In genomic region chrX:103555041-103555986, GRCm38 (mm10) we compare ENCODE assay signal across 8 mouse cellular contexts.
DNase-seq lines count a peak whose midpoint lies in the region; ATAC-seq and TF ChIP-seq lines count a peak whose summit lies in the region.
"Not testable (repeated sequence)": the region's sequence is repeated elsewhere in the genome, so short reads cannot be mapped to it uniquely, and the experiment has no call there.

No protein-coding gene starts in this region.

- H3K4me2 ChIP-seq in embryonic facial prominence, embryonic 13.5 days; heart, embryonic 11.5 days; intestine, embryonic 15.5 days (replicated peaks); lung, postnatal 0 days (replicated peaks; ENCODE audit: low read depth, low read length); midbrain, postnatal 0 days (ENCODE audit: low read depth, low read length, poor library complexity, severe bottlenecking): not testable (repeated sequence)

- TF ChIP-seq CTCF in MEL (IDR thresholded peaks at IDR 0.05 in 2 of 3, conservative IDR thresholded peaks at IDR 0.05 in 1 of 3; ENCODE audit: control insufficient read depth in 1 of 3, insufficient read depth in 1 of 3, low read depth in 2 of 3, low read length in 3 of 3, poor library complexity in 1 of 3, severe bottlenecking in 1 of 3); lung, postnatal 0 days (IDR thresholded peaks at IDR 0.05); midbrain, postnatal 0 days (IDR thresholded peaks at IDR 0.05): not testable (repeated sequence)

- H3K4me3 ChIP-seq in MEL (ENCODE audit: control insufficient read depth in 1 of 2, insufficient read depth in 1 of 2, low read depth in 2 of 2, low read length in 2 of 2); embryonic facial prominence, embryonic 13.5 days; heart, embryonic 11.5 days (ENCODE audit: low read depth, low read length); intestine, embryonic 15.5 days (replicated peaks); limb, embryonic 10.5 days; lung, postnatal 0 days (ENCODE audit: low read depth, low read length); midbrain, postnatal 0 days (ENCODE audit: low read depth, low read length): not testable (repeated sequence)

- peak; percentile 78 for ATAC-seq in embryonic facial prominence, embryonic 13.5 days (ENCODE audit: insufficient number of reproducible peaks, insufficient read depth, low FRiP score, low TSS enrichment, low read depth)
- ATAC-seq in heart, embryonic 11.5 days (replicated peaks; ENCODE audit: insufficient number of reproducible peaks, low FRiP score, low TSS enrichment): peak; percentile 75
- peak; percentile 68 for ATAC-seq in intestine, embryonic 15.5 days
- ATAC-seq in lung, postnatal 0 days: peak; percentile 13; the same call in 1 of the 2 replicates
- peak; percentile 93 for ATAC-seq in midbrain, postnatal 0 days (ENCODE audit: low FRiP score)

- H3K27me3 ChIP-seq in MEL (ENCODE audit: control insufficient read depth in 1 of 2, insufficient read depth in 2 of 2, low read length in 2 of 2); embryonic facial prominence, embryonic 13.5 days; heart, embryonic 11.5 days (ENCODE audit: control insufficient read depth, insufficient read depth, low read length); intestine, embryonic 15.5 days (replicated peaks); limb, embryonic 10.5 days (ENCODE audit: low read depth, poor library complexity, severe bottlenecking); lung, postnatal 0 days (replicated peaks; ENCODE audit: insufficient read depth, low read length); midbrain, postnatal 0 days (ENCODE audit: insufficient read depth, low read length); splenic B cell, adult 2 months (ENCODE audit: control insufficient read depth, insufficient read depth, low read length, poor library complexity, severe bottlenecking): not testable (repeated sequence)

- H3K9ac ChIP-seq in MEL (ENCODE audit: control insufficient read depth, low read depth, low read length, poor library complexity, severe bottlenecking); embryonic facial prominence, embryonic 13.5 days; heart, embryonic 11.5 days (ENCODE audit: low read depth, low read length); intestine, embryonic 15.5 days; lung, postnatal 0 days (replicated peaks; ENCODE audit: low read depth); midbrain, postnatal 0 days (replicated peaks; ENCODE audit: low read length, poor library complexity, severe bottlenecking): not testable (repeated sequence)

- not testable (repeated sequence) for TF ChIP-seq RAD21 in MEL (IDR thresholded peaks at IDR 0.05; ENCODE audit: low read depth, low read length)

- not testable (repeated sequence) for H3K27ac ChIP-seq in MEL (ENCODE audit: control insufficient read depth, low read depth, low read length); embryonic facial prominence, embryonic 13.5 days; intestine, embryonic 15.5 days; lung, postnatal 0 days (ENCODE audit: low read length)
- peak overlapping the region; percentile 66; the same call in 1 of the 2 replicates for H3K27ac ChIP-seq in heart, embryonic 11.5 days (ENCODE audit: low read depth, low read length)
- peak overlapping the region; percentile 61 for H3K27ac ChIP-seq in limb, embryonic 10.5 days
- H3K27ac ChIP-seq in midbrain, postnatal 0 days (ENCODE audit: low read depth, low read length): 0 out of 2 replicates have a peak overlapping the region, but pooled peaks have one; percentile 38

- not testable (repeated sequence) for TF ChIP-seq EP300 in MEL (IDR thresholded peaks at IDR 0.05; ENCODE audit: low read depth in 1 of 2, low read length in 2 of 2); lung, postnatal 0 days (IDR thresholded peaks at IDR 0.05)

- H3K36me3 ChIP-seq in MEL (ENCODE audit: control insufficient read depth in 1 of 2, insufficient read depth in 2 of 2, low read length in 2 of 2); embryonic facial prominence, embryonic 13.5 days; heart, embryonic 11.5 days (ENCODE audit: control insufficient read depth, insufficient read depth, low read length); intestine, embryonic 15.5 days; limb, embryonic 10.5 days; lung, postnatal 0 days (ENCODE audit: insufficient read depth, low read length); midbrain, postnatal 0 days (ENCODE audit: insufficient read depth, low read length); splenic B cell, adult 2 months (ENCODE audit: control insufficient read depth, insufficient read depth, low read length, poor library complexity, severe bottlenecking): not testable (repeated sequence)

- H3K9me3 ChIP-seq in MEL (replicated peaks; ENCODE audit: insufficient read depth, low read length); embryonic facial prominence, embryonic 13.5 days; heart, embryonic 11.5 days (replicated peaks; ENCODE audit: control insufficient read depth, low read length); intestine, embryonic 15.5 days; limb, embryonic 10.5 days (replicated peaks); lung, postnatal 0 days (ENCODE audit: low read length); midbrain, postnatal 0 days (ENCODE audit: low read length): not testable (repeated sequence)

- peak; percentile 28 for DNase-seq in MEL (ENCODE audit: low read depth, low spot score)
- DNase-seq in limb, embryonic 10.5 days (ENCODE audit: low spot score): not testable (repeated sequence)
- peak; percentile 21 for DNase-seq in lung, postnatal 0 days (ENCODE audit: low spot score)
- peak; percentile 44 for DNase-seq in midbrain, postnatal 0 days (ENCODE audit: low spot score)
- DNase-seq in splenic B cell, adult 2 months (ENCODE audit: low read depth, low spot score): peak; percentile 36

- 28% methylated on average over 5 of the region's 5 CpGs for WGBS in embryonic facial prominence, embryonic 13.5 days
- 34% methylated on average over 4 of the region's 5 CpGs for WGBS in heart, embryonic 11.5 days (ENCODE audit: insufficient replicate concordance)
- WGBS in intestine, embryonic 15.5 days: 42% methylated on average over 5 of the region's 5 CpGs
- 35% methylated on average over 5 of the region's 5 CpGs for WGBS in limb, embryonic 10.5 days
- 29% methylated on average over 3 of the region's 5 CpGs for WGBS in lung, postnatal 0 days
- WGBS in midbrain, postnatal 0 days: 28% methylated on average over 4 of the region's 5 CpGs

- H3K79me2 ChIP-seq in MEL (ENCODE audit: control insufficient read depth, insufficient read depth, low read length, poor library complexity): not testable (repeated sequence)

- not testable (repeated sequence) for H3K4me1 ChIP-seq in MEL (ENCODE audit: control insufficient read depth in 1 of 2, insufficient read depth in 2 of 2, low read length in 2 of 2); intestine, embryonic 15.5 days (replicated peaks); lung, postnatal 0 days (ENCODE audit: insufficient read depth, low read depth, low read length); midbrain, postnatal 0 days (ENCODE audit: insufficient read depth, low read length)
- H3K4me1 ChIP-seq in embryonic facial prominence, embryonic 13.5 days: peaks cover 21% of the 10 kb centered on the region; the same call in 1 of the 2 replicates
- H3K4me1 ChIP-seq in heart, embryonic 11.5 days (ENCODE audit: control insufficient read depth, insufficient read depth, low read length): peaks cover 13% of the 10 kb centered on the region
- H3K4me1 ChIP-seq in limb, embryonic 10.5 days: peaks cover 23% of the 10 kb centered on the region

- TF ChIP-seq POLR2A in MEL (IDR thresholded peaks at IDR 0.05; ENCODE audit: control insufficient read depth in 1 of 2, insufficient read depth in 1 of 2, low read depth in 1 of 2, low read length in 2 of 2, poor library complexity in 1 of 2): not testable (repeated sequence)

Comparison
In these comparisons a context has a peak if more than half of its experiments do, and no peak if none do; other contexts are left out.
1. ATAC-seq: peak in every context shown above with its lines; median percentile 93 in midbrain, postnatal 0 days; 78 in embryonic facial prominence, embryonic 13.5 days; 75 in heart, embryonic 11.5 days; 68 in intestine, embryonic 15.5 days; 13 in lung, postnatal 0 days.